Mouse (Mus musculus) right cerebral cortex, adult 18-20 months (tissue): ENCODE data around the gene Peg3.

Experiments
- DNase-seq: peaks from one replicate; pipeline ENCODE4 v3.0.0; 2022; ENCODE audit warnings: mixed read lengths

Gene Peg3

GRCm38 (mm10) chr7:6708451-6709180 is 21.6 kb downstream of the Peg3 start:
- no peak for DNase-seq

- no peak for DNase-seq
These were observed 22.7 kb downstream of the Peg3 start for GRCm38 (mm10) chr7:6707416-6708015.

GRCm38 (mm10) chr7:6699230-6699629 is 31.0 kb downstream of the Peg3 start:
- DNase-seq: no peak

- DNase-seq: peak; percentile 93
These were observed 33.8 kb downstream of the Peg3 start, which contains the start of gene Zim1 for GRCm38 (mm10) chr7:6696241-6697045. Gene Zim1, minus strand, starts transcription at chr7:6696450.

- DNase-seq: no peak
These were observed 44.7 kb downstream of the Peg3 start for GRCm38 (mm10) chr7:6685511-6685910.

GRCm38 (mm10) chr7:6666726-6667125 is 63.5 kb downstream of the Peg3 start:
- DNase-seq: no peak

GRCm38 (mm10) chr7:6663430-6663829 is 66.8 kb downstream of the Peg3 start:
- DNase-seq: no peak

- DNase-seq: peak; percentile 23
These were observed 70.6 kb downstream of the Peg3 start for GRCm38 (mm10) chr7:6659605-6660004.

- no peak for DNase-seq
These were observed 71.6 kb downstream of the Peg3 start for GRCm38 (mm10) chr7:6658606-6659005.
